Comparison of ENCODE assay signal across 8 mouse cellular contexts in genomic region chr11:102230006-102230741, GRCm38 (mm10). TPM values are rescaled to one million over a fixed set of nuclear protein-coding genes. Genes with fewer than 3 reads are reported as not detected.
DNase-seq lines count a peak whose midpoint lies in the region; ATAC-seq lines count a peak whose summit lies in the region.

TSS of gene Hdac5 (minus strand) at chr11:102230166.

- H3K4me1 ChIP-seq in hindbrain, embryonic 16.5 days (ENCODE audit: control insufficient read depth, insufficient read depth, low read depth, low read length), result peaks cover 34% of the 10 kb centered on the region

- no peaks in the 10 kb centered on the region for H3K27me3 ChIP-seq in hindbrain, embryonic 16.5 days (replicated peaks; ENCODE audit: control insufficient read depth, insufficient read depth, low read length)

- peaks cover 45% of the 10 kb centered on the region for H3K79me2 ChIP-seq in macrophage (ENCODE audit: inconsistent target)

- H3K27ac ChIP-seq in hindbrain, embryonic 16.5 days (ENCODE audit: low read depth, low read length), result peak within 1 kb of the TSS; percentile 90
- H3K27ac ChIP-seq in macrophage, result peak within 1 kb of the TSS; percentile 89

- WGBS in hindbrain, embryonic 16.5 days, result under 1% methylated on average over 49 of the region's 49 CpGs
- 1% methylated on average over 46 of the region's 49 CpGs for WGBS in macrophage (ENCODE audit: missing documents)

- H3K36me3 ChIP-seq in hindbrain, embryonic 16.5 days (ENCODE audit: control insufficient read depth, insufficient read depth, low read length), result no peaks in the 10 kb centered on the region
- no peaks in the 10 kb centered on the region; the same call in 1 of the 2 replicates for H3K36me3 ChIP-seq in macrophage (ENCODE audit: inconsistent target)

- peak; percentile 92 for ATAC-seq in hindbrain, embryonic 16.5 days

- peak within 1 kb of the TSS; percentile 94 for H3K9ac ChIP-seq in hindbrain, embryonic 16.5 days (ENCODE audit: low read depth, low read length)

- peak; percentile 99 for DNase-seq in WW6 (ENCODE audit: low read depth, low spot score)
- peak; percentile 88 to 94 for DNase-seq in cerebellum, postnatal 4 days (ENCODE audit: low spot score in 2 of 2)
- DNase-seq in gastrocnemius, adult 18-20 months (ENCODE audit: low spot score), result peak; percentile 100
- DNase-seq in left cerebral cortex, adult 18-20 months (ENCODE audit: low spot score in 2 of 2), result peak; percentile 97 to 99
- peak; percentile 98 for DNase-seq in right cerebral cortex, adult 18-20 months
- peak; percentile 92 for DNase-seq in urinary bladder, postnatal 10 days (ENCODE audit: low spot score)

- no peaks in the 10 kb centered on the region for H3K9me3 ChIP-seq in hindbrain, embryonic 16.5 days (ENCODE audit: control insufficient read depth, low read length)

- H3K4me3 ChIP-seq in hindbrain, embryonic 16.5 days (ENCODE audit: low read length), result peak within 1 kb of the TSS; percentile 84
- H3K4me3 ChIP-seq in macrophage (ENCODE audit: inconsistent target), result peak within 1 kb of the TSS; percentile 89

- peak within 1 kb of the TSS; percentile 63 for H3K4me2 ChIP-seq in hindbrain, embryonic 16.5 days (ENCODE audit: low read length)

RNA-seq across cellular contexts. Expression of gene Hdac5, which starts in this region (rescaled TPM):
- total RNA-seq in gastrocnemius, adult 18-20 months (2021), result 100 to 1,000 TPM in 1 of 2 experiments, 10 to 100 TPM in 1; 73.6 to 104 TPM
- 75.8 and 83.0 TPM in 2 replicates for polyA plus RNA-seq in hindbrain, embryonic 16.5 days (2015; fragmentation: Nextera tagmentation; extraction: Ambion mirVana)
- 100 to 1,000 TPM; 298 to 303 TPM for total RNA-seq in left cerebral cortex, adult 18-20 months (2021)
- 100 to 1,000 TPM in 13 of 26 experiments, 10 to 100 TPM in 13; 10.5 to 341 (median 94.0) TPM for total RNA-seq in macrophage (2018; cell fraction: chromatin; rRNA removed)
- total RNA-seq in macrophage (2018; cell fraction: cytosol; rRNA removed), result 10 to 100 TPM; 24.5 to 71.8 (median 47.2) TPM
- 100 to 1,000 TPM in 7 of 26 experiments, 10 to 100 TPM in 19; 11.4 to 146 (median 63.2) TPM for total RNA-seq in macrophage (2018; cell fraction: nucleus; rRNA removed)
- 31.9 to 58.0 TPM (median 47.9 TPM) in 3 replicates for polyA plus RNA-seq in macrophage (2018)

Comparison
In these comparisons a context has a peak if more than half of its experiments do, and no peak if none do; other contexts are left out.
1. Peak in every context shown above with its lines: DNase-seq, ATAC-seq, H3K4me3 ChIP-seq and H3K27ac ChIP-seq.